Mouse (Mus musculus): Measurements from ENCODE around the gene Gng12.
"Not testable (repeated sequence)": the region's sequence is repeated elsewhere in the genome, so short reads cannot be mapped to it uniquely, and the experiment has no call there.

Gene Gng12

DNA sequence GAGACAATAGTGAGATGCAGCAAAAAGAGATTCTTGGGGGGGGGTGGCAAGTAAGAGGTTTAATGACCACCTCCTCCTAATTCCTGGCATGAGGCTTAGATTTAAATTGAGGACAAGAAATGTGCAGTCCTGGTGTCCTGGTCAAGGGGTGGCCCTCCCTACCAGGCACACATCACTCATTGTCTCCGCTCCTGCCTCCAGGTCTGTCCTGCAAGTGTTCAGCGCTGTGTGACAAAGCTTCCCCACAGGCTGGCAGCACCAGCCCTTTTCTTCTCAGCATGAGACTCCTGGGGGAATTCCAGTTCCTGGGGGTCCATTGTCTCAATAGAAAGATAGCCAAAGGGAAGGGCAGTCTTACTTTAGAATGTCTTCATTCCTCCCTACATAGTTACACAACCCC is 134.2 kb downstream of the Gng12 start:
- DNase-seq, result no peak

DNA sequence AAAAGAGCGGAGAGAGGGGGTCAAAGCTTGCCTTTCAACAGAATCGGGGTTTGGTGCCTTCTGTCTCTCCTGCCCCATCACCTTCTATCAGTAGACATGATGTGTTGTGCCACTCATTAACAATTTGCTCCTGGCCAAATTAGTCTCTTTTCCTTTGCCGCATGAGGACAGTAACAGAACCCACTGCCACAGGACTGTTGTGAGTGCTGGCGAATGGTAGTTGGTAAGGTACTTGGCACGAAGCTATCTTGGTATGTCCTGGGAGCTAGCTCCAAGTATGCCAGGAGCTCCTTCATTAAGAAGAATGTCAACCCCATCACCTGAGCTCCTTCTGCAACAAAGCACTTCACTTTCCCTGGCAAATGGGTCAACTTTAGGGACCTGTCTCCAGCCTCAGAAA is 134.6 kb downstream of the Gng12 start:
- DNase-seq, result no peak

DNA sequence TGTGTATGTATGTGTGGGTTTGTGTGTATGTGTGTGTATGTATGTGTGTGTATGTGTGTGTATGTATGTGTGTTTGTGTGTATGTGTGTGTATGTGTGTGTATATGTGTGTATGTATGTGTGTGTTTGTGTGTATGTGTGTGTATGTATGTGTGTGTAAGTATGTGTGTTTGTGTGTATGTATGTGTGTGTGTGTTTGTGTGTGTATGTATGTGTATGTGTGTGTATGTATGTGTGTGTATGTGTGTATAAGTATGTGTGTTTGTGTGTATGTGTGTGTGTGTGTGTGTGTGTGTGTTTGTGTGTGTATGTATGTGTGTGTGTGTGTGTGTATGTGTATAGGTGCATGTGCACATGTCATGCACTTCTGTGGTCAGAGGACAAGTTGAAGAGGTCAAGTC is 136.4 kb downstream of the Gng12 start:
- DNase-seq, result not testable (repeated sequence)

DNA sequence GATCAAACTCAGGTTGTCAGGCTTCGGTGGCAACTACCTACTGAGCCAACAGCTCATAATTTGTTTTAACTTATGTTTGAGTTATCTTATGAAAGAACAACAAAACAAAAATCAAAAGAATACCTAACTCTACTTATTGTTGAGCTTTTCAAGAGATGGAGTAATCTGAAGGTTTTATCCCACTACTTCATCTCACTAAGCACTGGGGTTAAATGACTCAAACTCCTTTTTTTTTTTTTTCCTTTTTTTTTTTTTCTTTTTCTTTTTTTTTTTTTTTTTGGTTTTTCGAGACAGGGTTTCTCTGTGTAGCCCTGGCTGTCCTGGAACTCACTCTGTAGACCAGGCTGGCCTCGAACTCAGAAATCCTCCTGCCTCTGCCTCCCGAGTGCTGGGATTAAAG is 136.8 kb downstream of the Gng12 start:
- DNase-seq, result not testable (repeated sequence)

DNA sequence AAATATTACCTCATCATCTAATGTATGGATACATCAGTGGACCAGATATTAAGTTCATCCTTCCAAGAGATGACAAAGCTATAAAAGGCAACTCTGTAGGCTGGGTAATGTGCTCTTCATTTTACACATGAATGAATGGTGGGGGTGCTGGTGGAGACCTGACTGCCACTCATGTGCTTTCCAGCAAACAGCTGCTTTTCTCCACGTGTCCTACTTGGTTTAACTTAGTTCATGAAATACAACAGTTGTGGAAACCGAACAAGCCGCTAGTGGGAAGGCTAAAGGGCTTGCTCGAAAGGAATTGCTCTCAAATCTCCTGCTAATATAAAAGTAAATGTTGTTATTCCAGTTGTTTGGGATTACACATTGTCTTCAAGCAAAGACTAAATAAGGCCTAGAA is 137.4 kb downstream of the Gng12 start:
- no peak for DNase-seq

DNA sequence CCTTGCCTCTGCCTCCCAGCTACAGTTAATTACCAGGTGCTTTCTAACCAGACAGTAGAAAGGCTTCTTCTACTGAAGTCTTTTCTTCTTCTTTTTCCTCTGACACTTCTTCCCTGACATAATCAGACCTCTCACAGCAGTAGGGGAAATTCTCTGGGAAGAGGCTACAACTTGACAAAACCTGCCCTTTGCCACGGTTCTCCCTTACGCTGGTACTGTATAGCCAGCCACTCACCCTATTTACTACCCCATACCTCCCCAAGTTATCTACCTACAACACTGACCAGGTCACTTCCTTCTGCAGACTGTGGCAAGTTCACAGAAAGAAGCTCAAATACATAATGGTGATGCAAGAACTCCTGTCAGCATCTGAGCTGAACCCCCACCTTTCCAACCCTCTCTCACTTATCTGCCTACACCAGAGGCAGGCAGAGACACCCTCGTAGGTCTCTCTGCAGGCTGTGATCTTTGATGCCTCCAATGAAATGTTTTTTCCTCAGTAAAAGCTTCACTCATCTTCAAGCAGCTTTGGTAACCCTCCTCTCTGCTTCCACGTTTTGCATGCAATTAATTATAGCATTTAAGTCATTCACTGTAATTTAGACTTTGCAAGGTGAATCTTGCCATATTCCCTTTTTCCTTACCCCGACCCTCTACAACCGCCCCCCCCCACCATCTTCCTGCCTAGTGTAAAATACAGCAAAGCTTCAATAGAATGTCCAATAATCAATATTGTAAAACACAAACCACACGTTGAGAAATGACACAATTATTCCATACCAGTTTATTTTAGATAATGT is 138.3 kb downstream of the Gng12 start:
- DNase-seq, result no peak

DNA sequence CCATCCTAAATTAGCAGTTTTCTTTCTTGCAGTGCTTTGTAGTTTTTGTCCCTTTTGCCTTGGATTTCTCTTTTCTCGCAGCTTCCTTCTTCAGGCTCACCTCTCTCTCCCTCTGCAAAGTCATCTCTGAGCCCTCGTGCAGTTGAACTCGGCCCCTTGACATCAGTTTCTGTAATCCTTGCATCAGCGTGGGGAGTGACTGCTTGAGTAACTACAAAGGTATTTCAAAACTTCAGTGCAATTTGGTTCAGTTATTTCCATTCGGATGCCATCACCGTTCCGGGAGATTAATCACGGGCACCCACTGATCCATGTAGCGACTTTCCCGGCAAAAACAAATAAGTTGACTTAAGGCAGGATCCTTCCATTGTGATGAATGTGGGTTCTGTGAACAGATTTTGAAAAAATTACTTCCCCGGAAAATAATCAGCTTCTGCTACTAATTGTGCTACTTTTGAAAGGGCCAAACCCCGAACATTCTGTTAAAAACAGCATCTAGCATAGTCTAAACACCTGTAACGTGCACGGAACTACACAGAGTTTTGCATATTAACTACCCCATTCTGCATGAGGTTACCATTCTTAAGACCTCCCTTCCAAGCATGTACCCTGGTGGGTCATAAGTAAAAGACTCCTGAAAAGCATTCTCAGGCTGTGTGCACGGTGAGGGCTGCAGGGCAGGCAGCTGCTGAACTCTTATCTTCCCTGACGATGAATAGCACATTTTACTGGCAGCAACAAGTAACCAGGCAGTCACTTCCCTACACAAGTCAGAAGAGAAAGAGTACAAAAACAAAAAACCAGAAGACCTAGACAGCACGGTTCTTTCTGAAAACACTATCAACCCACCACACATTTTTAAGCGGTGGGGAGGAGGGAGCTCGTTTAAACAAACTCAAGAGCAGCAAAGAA is 139.4 kb downstream of the Gng12 start:
- DNase-seq, result peak; percentile 13 to 23

DNA sequence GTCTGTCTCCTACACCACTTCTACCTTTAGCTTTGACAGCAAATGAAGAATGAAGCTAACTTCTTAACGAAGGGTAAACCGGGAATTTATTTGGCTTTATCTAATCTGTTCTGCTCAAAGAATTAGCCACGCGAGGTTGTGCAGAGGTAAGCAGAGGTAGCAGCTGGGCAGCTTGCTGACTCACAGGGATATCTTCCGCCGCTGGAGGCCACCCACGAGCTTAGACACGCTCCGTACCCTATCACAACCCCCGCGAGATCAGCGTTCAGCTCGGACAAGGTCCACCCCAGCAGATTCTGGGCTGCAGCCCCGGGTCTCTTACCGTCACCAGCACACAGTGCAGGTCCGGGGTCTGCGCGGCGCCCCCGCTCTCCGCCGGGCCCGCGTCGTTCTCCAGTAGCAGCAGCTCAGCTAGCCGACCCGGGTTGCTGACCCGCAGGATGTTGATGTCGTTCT is 140.2 kb downstream of the Gng12 start:
- DNase-seq, result peak; percentile 81

DNA sequence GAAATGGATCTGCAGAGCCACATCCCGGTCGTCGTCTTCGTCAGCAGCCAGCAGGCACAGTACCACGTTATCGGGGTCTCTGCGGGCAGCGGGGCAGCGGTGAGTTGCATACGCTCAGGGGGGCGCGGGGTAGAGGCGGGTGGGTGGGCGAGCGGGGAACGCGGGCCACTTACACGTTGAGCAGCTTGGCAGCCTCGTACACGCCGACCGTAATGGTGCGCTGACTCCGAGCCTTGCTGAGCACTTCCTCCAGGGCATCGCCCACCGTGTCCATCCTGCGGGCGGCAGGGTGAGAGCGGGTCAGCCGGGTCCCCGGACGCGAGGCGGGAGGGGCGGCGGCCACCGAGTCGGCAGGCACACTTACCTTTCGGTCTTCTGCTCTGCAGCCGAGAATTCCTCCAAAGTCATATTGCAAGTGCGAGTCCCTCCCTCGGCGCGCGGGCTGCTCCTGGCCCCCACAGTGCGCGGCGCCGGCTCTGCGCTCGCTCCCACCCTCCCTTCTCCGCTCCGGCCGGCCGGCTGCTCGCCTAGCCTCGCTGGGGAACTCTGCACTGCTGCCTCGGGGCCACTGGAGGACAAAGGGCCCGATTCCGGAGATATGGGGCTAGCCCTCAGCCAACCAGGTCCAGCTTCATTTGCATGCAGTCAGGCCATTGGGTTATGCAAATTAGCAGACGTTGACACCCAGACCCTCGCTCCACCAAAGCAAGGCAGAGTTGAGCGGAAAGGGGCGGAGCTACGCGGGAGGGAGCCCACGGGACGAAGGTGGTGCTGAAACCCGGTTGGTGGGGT is 140.8 kb downstream of the Gng12 start, which contains the start of gene Gadd45a:
TSS of gene Gadd45a (minus strand) at position 621 of the 792 bp plus-strand sequence.
- DNase-seq, result peak; percentile 89 to 92

DNA sequence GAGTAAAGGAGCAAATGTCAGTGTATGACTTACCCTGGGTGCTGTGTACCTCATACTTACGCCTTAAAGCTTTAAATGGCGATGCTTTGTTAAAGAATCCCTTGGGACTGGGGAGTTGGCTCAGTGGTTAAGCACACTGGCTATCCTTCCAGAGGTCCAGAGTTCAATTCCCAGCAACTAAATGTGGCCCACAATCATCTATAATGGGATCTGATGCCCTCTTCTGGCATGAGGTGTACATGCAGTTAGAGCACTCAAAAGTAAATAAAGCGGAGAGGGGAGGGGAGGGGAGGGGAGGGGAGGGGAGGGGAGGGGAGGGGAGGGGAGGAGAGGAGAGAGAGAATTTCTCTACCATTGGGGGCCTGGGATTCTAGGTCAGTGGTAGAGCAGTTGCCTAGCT is 142.8 kb downstream of the Gng12 start:
- no peak for DNase-seq

DNA sequence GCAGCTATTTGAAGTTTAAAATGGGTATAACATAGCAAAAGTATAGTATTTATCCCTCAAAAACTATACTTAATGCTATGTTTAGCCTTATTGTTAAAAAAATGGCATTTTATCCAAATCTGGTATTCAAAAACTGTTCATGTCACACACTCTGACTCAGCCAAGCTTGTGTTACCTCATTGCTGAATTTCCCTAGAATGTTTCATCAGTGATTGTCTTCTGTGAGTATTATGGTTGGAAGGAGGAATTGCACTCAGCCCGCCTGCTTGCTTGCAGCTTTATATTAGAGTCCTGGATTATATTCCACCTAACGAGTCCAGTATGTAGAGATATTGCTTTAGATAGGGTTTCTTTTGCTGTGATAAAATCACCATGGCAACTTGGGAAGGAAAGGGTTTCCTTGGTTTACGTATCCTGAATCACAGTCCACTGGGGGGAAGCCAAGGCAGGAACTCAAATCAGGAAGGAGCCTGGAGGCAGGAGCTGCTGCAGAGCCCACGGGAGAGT is 144.8 kb downstream of the Gng12 start:
- DNase-seq, result no peak

DNA sequence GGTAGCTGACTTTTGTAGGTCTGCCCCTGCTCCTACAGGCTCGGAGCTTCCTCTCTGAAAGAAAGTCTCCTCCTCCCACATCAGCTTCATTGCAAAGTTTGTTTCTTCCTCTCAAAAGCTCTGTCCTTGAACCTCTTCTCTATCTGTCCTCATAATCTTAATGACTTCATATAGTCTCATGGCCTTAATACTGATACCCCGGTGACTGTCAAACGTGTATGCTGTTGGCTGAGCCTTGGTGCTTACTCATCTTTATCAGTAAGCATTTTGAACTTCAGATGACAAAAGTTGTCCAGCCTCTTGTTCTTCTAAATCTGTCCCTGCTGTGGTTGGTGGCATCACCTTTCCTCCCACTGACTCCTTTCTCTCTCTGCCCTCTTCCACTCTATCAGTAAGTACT is 149.2 kb downstream of the Gng12 start:
- DNase-seq, result no peak

DNA sequence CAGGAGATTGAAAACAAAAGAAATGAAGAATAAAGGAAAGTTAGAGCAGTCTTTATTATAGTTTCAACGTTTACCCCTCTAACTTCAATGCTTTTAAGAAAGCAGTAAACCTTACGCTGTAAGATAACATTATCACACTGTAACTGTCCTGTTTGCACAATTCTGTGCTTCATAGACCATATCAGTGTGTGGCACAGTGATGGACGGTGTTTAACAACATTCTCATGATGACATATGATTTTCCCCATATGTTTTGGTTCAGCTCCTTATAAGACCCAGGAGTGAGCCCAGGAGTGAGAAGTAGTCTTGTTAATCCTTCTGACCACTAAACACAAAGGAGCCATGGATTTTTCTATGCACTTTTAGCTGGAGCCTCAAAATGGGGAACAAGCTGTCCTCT is 150.7 kb downstream of the Gng12 start:
- DNase-seq, result no peak

DNA sequence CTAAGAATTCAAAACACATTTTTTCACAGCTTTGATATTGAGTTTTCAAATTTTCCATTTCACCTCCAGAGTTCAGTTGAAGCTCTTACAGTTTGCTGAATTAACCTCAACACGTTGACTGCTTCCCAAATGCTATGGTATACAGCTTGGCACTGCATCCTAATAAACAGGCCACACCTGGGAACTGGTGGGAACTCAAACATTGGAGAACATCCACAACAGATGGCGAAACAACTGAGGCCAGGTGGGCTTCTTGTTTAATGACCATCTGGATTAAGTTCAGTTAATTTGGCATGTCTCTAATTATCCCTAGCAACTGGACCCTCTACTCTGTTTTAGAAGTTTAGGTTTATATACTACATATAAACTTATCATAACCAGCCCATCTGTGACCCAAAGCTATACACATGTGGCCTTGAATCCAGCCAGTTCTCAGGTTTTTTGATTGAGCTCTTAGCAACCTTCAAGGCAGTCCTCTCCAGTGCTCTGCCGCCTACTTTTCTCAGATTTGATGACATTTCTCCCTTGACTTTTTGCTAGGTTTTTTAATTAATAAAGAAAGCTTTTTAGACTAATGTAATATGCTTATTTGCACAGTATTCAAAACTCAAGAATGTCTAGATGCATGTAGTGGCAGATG is 152.0 kb downstream of the Gng12 start:
- DNase-seq, result no peak

DNA sequence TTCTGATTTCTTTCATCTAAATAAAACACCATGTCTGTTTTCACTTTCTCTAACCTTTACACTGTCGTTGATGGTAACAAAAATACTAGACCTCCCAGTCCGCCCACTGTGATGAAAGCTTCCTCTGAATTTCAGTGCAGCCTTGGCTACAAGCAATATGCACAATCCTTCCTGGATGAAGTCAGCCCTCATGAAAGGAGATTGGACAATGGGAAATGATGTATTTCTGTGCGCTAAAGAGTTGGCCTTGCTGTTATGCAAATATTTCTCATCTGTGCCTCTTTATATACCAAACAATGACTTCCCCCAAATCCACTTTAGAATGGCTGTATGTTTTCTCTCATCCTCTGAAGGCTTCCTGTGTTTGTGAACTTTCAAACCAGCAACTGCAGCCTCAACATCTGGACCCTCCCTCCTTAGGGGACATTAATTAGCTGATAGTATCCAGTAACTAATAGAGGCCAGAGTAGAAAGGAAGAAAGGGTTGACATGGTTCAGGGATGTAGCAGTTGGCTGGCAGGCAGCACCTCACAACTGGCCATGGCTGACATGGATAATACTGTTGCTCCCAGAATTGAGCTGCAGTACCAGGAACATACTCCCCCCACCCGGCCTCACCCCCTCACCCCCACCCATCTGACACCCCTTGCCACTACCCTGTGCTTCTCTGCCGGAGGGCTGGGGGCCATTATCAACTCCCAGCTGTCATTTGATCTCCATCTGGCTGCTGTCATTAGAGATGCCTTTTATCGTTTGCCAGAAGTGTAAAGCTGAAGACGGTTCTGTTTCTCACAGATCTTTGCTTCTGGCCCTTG is 152.9 kb downstream of the Gng12 start:
- DNase-seq, result no peak

DNA sequence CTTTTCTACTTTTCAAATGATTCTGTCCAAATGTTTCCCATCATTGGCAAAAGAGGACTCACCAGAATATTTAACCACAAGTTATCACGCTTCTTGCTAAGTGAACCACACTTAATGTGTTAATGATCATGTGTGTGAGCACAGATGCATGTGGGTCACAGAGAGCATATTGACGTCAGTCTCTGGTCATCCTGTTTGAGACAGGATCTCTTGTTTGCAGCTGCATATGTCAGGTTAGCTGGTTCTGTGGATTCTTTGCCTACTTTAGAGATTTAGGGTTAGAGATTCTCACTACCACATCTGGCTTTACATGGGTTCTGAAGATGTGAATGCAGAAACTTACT is 153.5 kb downstream of the Gng12 start:
- DNase-seq, result no peak

DNA sequence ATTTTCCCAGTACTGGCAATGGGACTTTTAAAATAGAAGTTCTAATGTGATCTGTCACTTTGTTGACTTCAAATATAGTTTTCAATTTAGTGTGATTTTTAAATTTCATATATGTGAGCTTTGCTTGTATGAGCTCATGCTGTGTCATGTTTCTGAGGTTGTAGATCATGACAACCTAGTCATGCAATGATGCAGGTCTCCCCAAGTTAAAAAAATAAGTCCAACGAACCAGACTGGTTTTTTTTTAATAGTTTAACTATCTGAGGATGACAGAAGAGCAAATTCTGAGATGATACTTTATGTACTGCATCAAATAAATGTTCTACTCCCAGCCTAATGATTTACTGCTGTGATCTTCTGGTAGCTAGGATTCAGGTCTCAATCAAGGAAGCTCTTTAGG is 153.9 kb downstream of the Gng12 start:
- no peak for DNase-seq

DNA sequence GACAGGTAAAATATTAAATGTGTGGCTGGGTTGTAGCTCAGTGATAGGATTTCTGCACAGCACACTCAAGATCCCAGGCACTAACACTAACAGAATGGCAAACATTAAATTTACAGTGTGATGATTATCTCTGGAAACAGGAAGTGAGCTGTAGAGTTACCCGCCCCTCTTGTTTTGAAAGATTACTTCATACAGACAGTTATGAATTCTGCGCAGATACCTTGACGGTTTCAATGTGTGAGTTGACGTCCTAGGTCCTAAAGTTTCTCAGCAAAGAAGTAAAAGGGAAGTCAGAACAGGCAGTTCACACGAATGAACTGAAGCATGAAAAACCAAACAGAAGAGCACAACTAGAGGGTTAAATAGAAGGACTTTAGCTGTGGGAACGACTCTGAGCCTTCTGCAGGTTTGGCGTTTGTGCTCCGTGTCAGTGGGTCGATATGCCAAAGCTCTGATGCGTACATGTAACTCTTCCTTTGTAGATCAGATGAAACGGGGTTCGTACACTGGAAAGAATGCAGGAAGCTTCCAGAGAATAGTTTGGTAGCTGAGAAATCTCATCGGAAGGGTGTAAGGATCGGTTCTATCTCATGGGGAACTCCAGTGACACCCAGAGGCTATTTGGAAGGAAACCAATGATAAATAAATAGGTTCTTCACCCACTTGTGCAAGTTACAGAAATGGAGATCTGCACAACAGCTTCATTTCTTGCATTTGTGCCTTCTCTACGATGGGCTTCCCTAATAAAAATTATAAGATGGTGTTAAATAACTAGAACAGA is 160.1 kb downstream of the Gng12 start:
- DNase-seq, result peak; percentile 46 to 59

DNA sequence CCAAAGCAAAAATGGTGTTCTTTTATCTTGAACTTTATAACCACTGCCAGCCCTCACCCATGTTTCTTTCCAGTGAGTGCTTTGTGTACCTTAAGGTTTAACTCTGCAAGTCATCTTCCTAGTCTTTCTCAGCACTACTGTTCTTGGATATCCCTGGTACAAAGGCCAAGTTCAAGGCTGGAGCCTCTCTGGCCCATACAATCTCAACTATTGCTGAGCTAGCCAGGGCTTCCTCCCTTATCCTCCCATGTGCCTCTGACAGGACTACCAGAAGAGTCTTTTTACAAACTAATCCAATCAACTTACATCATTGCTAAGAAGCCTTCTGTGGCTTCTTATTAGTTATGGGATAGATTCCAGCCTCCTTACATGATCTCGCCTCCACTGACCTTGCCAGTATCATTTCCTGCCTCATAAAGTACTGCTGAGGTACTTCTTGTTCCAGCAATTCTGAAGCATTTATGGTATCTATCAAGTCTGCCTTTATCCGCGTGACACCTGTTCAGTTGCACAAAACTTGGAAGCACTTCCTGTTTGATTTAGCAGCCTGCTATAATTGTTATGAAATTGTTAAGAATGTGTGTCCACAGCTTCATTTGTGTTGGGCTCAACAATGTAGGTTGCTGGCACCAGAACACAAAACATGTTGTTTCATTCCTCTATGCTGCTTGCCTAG is 160.8 kb downstream of the Gng12 start:
- DNase-seq, result no peak

DNA sequence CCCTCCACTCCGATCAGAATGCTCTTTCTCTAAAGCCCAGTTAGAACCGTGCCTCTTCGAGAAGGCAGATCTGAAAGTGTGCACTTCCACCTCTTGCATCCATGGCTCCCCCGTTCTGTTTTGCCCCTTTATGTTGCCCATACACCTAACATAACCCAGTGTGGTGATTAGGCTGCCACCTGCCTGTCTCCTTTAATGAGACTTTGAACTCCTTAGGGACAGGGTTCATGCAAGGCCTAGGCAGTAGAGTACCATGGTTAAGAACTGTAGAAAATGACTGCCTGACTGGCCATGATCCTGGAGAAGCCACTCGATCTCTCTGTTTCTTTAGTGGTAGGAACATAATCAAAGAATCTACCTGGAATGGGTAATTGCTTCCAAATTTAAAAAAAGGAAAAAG is 161.4 kb downstream of the Gng12 start:
- DNase-seq, result no peak

Measured in B cell, adult 2 months (primary cell).